Mouse (Mus musculus) embryonic fibroblast, embryonic 13.5 days (primary cell): Measurements from ENCODE around the gene Naaa.

ENCODE experiments used
- CTCF ChIP-seq: IDR thresholded peaks from 2 replicates; pipeline ENCODE4 v1.5.1; 2011; ENCODE audit warnings: mild to moderate bottlenecking, control low read depth, low read length, moderate library complexity, borderline replicate concordance; ENCODE audit not compliant: insufficient read depth
- POLR2A ChIP-seq: IDR thresholded peaks from 2 replicates; pipeline ENCODE4 v1.6.1; 2011; ENCODE audit warnings: low read depth, mild to moderate bottlenecking, control low read depth, low read length, moderate library complexity

DNA sequence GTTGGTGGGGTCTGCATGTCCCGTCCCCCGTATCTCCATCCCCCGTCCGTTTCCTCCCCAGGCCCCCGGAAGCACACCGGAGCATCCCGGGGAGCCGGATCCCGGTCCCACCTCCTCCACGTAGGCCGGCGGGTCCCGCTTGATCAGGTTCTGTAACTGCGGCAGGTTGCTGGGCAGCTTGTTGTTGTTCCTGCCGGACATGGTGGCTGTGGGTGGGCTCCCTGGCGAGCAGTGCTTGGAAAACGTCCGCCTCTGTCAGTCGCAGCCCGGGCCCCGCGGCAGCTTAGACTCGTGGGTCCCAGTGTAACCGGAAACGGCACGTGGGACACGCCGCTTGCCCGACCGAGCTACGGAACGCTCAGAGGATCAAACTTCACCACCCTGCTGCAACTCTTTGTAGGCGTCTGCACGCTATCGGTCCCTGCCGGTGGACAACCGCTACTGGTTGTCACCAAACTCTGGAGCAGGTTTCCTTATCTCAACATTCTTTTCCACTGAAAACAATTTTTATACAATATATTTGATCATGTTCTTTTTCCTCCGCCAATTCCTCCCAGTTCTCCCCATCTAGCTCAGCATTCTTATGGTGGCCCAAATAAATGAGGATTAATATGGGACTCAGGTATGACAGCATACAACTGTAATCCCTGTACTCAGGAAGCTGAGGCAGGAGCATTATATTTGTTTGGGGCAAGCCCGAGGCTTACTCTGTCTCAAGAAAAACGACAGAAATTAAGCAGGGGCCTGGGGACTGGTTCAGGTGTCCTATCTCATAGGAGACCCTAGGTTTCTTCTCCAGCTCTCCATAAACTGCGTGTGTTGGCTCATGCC, 31.9 kb upstream of the Naaa start, which contains the start of gene Sdad1:
- TF ChIP-seq CTCF, result peak; percentile 25; the same call in 1 of the 2 replicates
- TF ChIP-seq POLR2A, result peak; percentile 75
